Mouse (Mus musculus) neural tube, embryonic 14.5 days (tissue): ENCODE results near the gene Trim47. TPM values are rescaled to one million over a fixed set of nuclear protein-coding genes. Genes with fewer than 3 reads are reported as not detected.

Experiments
- ATAC-seq: fragments of 200-750 bp; cut with Nextera tagmentation; 2 replicates; pipeline ENCODE4 v1.8.0; 2017; ENCODE audit warnings: low read depth, mild to moderate bottlenecking, moderate TSS enrichment, moderate library complexity
- H3K27ac ChIP-seq: fragments of 300-500 bp; sonication (generic); 2 replicates; pipeline ENCODE4 v1.5.1; 2014; ENCODE audit warnings: low read depth, mild to moderate bottlenecking, control low read depth, low read length, moderate library complexity, mixed read lengths
- H3K27me3 ChIP-seq: fragments of 300-500 bp; sonication (generic); 2 replicates; pipeline ENCODE4 v1.6.1; 2014; ENCODE audit warnings: low read length; ENCODE audit not compliant: control insufficient read depth, insufficient read depth
- H3K36me3 ChIP-seq: fragments of 300-500 bp; sonication (generic); 2 replicates; pipeline ENCODE4 v1.6.1; 2014; ENCODE audit warnings: low read length, mixed read lengths; ENCODE audit not compliant: control insufficient read depth, insufficient read depth
- H3K4me1 ChIP-seq: fragments of 300-500 bp; sonication (generic); 2 replicates; pipeline ENCODE4 v1.6.1; 2014; ENCODE audit warnings: low read length; ENCODE audit not compliant: control insufficient read depth, insufficient read depth
- H3K4me2 ChIP-seq: fragments of 300-500 bp; sonication (generic); 2 replicates; pipeline ENCODE4 v1.6.1; 2014; ENCODE audit warnings: mild to moderate bottlenecking, low read depth, low read length, control low read depth
- H3K4me3 ChIP-seq: fragments of 300-500 bp; sonication (generic); 2 replicates; pipeline ENCODE4 v1.5.1; 2014; ENCODE audit warnings: low read depth, low read length, control low read depth, mixed read lengths
- H3K9ac ChIP-seq: fragments of 300-500 bp; sonication (generic); replicated peaks from 2 replicates; pipeline ENCODE4 v1.6.1; 2014; ENCODE audit warnings: low read depth, mild to moderate bottlenecking, control low read depth, low read length, mixed read lengths
- H3K9me3 ChIP-seq: fragments of 300-500 bp; sonication (generic); 2 replicates; pipeline ENCODE4 v1.6.1; 2016; ENCODE audit warnings: low read length; ENCODE audit not compliant: control insufficient read depth
- WGBS: fragments of 180-500 bp; shearing (Covaris S2); extraction: QIAGEN DNeasy Blood & Tissue Kit; methylation state at CpG from one replicate; pipeline ENCODE4 v1.1.7; 2014; 5-methylcytosine and 5-hydroxymethylcytosine counted together
- polyA plus RNA-seq: library from polyadenylated mRNA; unstranded; fragments of >200 nt; fragmentation: Nextera tagmentation; extraction: Ambion mirVana; gene quantifications from 2 replicates; pipeline ENCODE4 v1.2.1, GENCODE M21; 2014

Trim47 gene
- polyA plus RNA-seq, 1 experiment from 2014 or later = 3.5 TPM

- Histone ChIP-seq H3K9ac (no peak overlapping the region), H3K27ac (no peak overlapping the region), H3K27me3 (peaks cover 43% of the 10 kb centered on the region), H3K36me3 (no peaks in the 10 kb centered on the region), H3K4me2 (no peak overlapping the region), H3K9me3 (no peaks in the 10 kb centered on the region), H3K4me3 (no peak overlapping the region), H3K4me1 (peaks cover 7% of the 10 kb centered on the region)
- no peak for ATAC-seq
- 22% methylated on average over 32 of the region's 32 CpGs for WGBS
These were observed 20.7 kb downstream of the Trim47 start for GRCm38 (mm10) chr11:116106154-116106962.

- H3K4me2 ChIP-seq = no peak overlapping the region
- no peak for ATAC-seq
- H3K4me1 ChIP-seq = peaks cover 6% of the 10 kb centered on the region
- H3K4me3 ChIP-seq = no peak overlapping the region
- H3K36me3 ChIP-seq = no peaks in the 10 kb centered on the region
- H3K27ac ChIP-seq = no peak overlapping the region
- peaks cover 32% of the 10 kb centered on the region for H3K27me3 ChIP-seq
- 96% methylated on average over 2 of the region's 2 CpGs for WGBS
- H3K9me3 ChIP-seq = no peaks in the 10 kb centered on the region
- H3K9ac ChIP-seq = no peak overlapping the region
These were observed 21.9 kb downstream of the Trim47 start for GRCm38 (mm10) chr11:116105065-116105464.

DNA sequence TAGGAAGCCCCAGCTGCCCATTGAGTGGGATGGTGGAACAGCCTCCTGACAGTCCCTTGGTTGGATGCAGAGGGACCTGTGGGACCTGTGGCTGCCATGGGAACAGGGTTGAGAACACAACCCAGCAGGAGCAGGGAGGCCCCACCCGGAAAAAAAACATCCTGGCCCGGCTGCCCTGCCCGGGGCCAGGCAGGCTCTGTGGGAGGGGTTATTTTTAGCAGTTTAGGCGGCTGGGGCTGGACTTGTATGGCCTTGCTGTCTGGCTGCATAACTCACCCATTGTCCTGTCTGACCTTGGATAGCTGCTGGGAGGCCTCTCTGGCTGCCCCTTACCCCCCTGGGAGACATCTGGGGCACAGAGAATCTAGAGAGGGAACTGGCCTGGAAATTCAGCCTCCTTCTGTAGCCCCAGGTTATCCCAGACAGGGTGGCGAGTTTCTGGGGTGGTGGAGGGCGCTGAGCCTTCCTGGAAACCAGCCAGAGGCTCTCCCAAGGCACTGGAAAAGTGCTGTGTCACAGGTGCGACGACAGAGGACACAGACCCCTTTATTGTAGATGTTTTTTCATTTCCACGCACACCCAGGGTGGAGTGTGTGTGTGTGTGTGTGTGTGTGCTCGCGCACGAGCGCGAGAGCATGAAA is 22.9 kb downstream of the Trim47 start:
- H3K9me3 ChIP-seq = no peaks in the 10 kb centered on the region
- H3K27ac ChIP-seq = no peak overlapping the region
- H3K36me3 ChIP-seq = no peaks in the 10 kb centered on the region
- WGBS = 34% methylated on average over 14 of the region's 14 CpGs
- peaks cover 23% of the 10 kb centered on the region for H3K27me3 ChIP-seq
- H3K9ac ChIP-seq = no peak overlapping the region
- H3K4me1 ChIP-seq = peaks cover 4% of the 10 kb centered on the region
- no peak overlapping the region for H3K4me3 ChIP-seq
- ATAC-seq = 0 out of 2 replicates have a peak, but pooled peaks have one; percentile 25
- no peak overlapping the region for H3K4me2 ChIP-seq

DNA sequence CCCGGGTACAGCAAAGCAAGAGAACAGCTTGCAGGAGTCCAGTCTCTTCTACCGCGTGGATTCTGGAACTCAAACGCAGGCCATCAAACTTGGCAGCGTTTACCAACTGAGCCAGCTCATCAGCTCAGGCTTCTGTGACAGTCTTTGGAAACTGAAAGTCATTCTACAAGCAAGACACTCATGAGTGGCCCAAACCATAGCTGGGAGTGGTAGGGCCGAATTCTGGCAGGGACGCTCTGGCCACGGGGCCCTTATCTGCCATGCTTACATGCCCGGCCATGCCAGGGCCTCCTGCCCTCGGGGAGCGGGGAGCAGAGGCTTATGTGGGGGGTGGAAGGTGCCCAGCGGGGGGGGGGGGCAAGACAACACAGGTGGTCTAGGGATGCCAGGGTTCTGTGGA is 23.4 kb downstream of the Trim47 start:
- no peak for ATAC-seq
- H3K9me3 ChIP-seq = no peaks in the 10 kb centered on the region
- H3K27ac ChIP-seq = no peak overlapping the region
- no peaks in the 10 kb centered on the region for H3K36me3 ChIP-seq
- H3K9ac ChIP-seq = no peak overlapping the region
- 86% methylated on average over 11 of the region's 12 CpGs for WGBS
- H3K27me3 ChIP-seq = peaks cover 19% of the 10 kb centered on the region
- no peak overlapping the region for H3K4me3 ChIP-seq
- no peak overlapping the region for H3K4me2 ChIP-seq
- peaks cover 4% of the 10 kb centered on the region for H3K4me1 ChIP-seq

DNA sequence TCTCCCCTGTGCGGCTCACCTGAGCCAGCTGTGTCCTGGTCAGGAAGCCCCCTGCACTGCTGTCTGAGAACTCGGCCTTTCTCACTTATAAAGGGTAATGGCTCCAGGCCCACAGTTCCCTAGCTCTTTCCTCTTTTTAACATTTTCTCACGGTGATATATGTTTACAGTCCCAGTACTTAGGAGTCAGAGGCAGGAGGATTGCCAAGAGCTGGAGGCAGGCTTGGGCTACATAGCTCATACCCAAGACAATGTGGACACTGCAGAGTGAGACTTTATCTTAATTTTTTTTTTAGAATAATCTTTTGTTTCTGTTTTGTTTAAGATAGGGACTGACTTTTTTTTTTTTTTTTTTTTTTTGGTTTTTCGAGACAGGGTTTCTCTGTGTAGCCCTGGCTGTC is 24.5 kb downstream of the Trim47 start:
- WGBS = 63% methylated on average over 3 of the region's 4 CpGs
- no peak for ATAC-seq
- no peak overlapping the region for H3K4me2 ChIP-seq

DNA sequence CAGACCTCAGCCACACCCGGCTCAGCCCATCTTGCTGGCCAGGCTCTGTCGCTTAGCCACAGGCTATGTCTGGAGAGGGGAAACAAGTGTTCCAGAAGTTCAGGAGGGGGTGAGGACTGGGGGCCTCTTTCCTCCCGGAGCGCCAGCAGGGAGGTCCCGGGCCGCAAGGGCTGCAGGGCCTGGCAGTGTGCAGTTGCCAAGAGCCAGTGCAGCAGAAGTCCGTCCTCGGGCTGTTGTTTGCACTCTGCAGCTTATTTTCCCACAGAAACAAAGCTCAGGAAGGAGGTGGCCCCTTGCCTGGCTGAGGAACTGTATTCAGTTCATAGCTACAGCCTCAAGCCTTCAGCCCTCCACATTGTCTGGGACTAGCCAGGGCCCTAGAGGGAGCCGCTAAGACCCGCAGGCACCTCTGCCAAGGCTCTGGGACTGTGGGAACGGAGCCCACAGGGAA is 25.1 kb downstream of the Trim47 start:
- H3K4me2 ChIP-seq = no peak overlapping the region
- H3K27ac ChIP-seq = peak overlapping the region; percentile 78
- H3K27me3 ChIP-seq = peaks cover 4% of the 10 kb centered on the region
- ATAC-seq = peak; percentile 61; the same call in 1 of the 2 replicates
- H3K4me1 ChIP-seq = peaks cover 4% of the 10 kb centered on the region
- WGBS = 30% methylated on average over 11 of the region's 11 CpGs
- no peaks in the 10 kb centered on the region for H3K36me3 ChIP-seq
- H3K9me3 ChIP-seq = no peaks in the 10 kb centered on the region
- H3K9ac ChIP-seq = no peak overlapping the region
- H3K4me3 ChIP-seq = no peak overlapping the region

More for the DNA sequence above, 24.5 kb downstream of the Trim47 start:
- no peak overlapping the region for H3K9ac ChIP-seq
- H3K4me1 ChIP-seq = peaks cover 4% of the 10 kb centered on the region
- H3K4me3 ChIP-seq = no peak overlapping the region
- no peaks in the 10 kb centered on the region for H3K9me3 ChIP-seq
- H3K27ac ChIP-seq = peak overlapping the region; percentile 78
- H3K36me3 ChIP-seq = no peaks in the 10 kb centered on the region
- H3K27me3 ChIP-seq = peaks cover 9% of the 10 kb centered on the region

DNA sequence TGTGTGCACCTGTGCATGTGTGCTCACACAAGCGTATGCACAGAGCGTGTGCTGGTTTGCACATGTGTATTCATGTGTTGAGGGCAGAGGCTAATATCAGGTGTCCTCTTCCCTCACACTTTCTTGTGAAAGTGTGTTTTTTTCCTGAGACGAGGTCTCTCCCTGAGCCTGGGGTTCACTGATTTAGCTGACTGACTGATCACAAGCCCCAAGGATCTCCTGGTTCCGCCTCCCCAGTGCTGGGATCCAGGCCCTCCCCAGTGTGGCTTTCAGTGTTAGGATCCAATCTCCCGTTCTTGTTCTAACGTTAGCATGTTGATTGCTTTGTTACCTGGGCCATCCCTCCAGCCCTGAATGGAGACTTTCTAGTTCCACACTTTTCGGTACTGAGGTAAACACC is 26.2 kb downstream of the Trim47 start:
- H3K27ac ChIP-seq = peak overlapping the region; percentile 78; the same call in 1 of the 2 replicates
- no peaks in the 10 kb centered on the region for H3K27me3 ChIP-seq
- H3K4me1 ChIP-seq = peaks cover 4% of the 10 kb centered on the region
- no peak overlapping the region for H3K9ac ChIP-seq
- H3K4me2 ChIP-seq = no peak overlapping the region
- WGBS = 86% methylated on average over 7 of the region's 7 CpGs
- no peak overlapping the region for H3K4me3 ChIP-seq
- no peaks in the 10 kb centered on the region for H3K36me3 ChIP-seq
- H3K9me3 ChIP-seq = no peaks in the 10 kb centered on the region
- no peak for ATAC-seq

DNA sequence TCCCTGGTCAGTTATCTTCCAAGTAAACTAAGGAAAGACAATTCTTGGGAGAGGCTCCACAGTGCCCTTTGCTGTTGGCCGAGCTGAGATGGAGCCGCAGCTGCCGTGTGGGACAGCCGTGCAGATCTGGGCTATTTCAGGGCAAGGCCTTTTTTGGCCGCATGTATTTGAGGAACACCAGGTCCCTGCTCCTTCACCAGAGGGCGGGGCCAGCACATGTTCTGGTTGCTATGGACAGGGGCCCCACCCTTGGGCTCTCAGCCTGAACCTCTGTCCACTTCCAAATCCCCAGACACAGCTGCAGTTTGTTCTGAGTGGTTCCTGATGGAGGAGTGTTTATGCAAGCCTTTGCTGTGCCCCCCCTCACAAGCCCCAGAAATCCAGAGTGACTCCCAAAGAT is 26.6 kb downstream of the Trim47 start:
- WGBS = 83% methylated on average over 6 of the region's 6 CpGs
- Histone ChIP-seq H3K9me3 (no peaks in the 10 kb centered on the region), H3K4me3 (no peak overlapping the region), H3K27me3 (no peaks in the 10 kb centered on the region), H3K4me1 (peaks cover 4% of the 10 kb centered on the region), H3K27ac (no peak overlapping the region), H3K9ac (no peak overlapping the region), H3K36me3 (no peaks in the 10 kb centered on the region), H3K4me2 (no peak overlapping the region)
- no peak for ATAC-seq

- peaks cover 2% of the 10 kb centered on the region for H3K4me1 ChIP-seq
- no peak overlapping the region for H3K27ac ChIP-seq
- no peak overlapping the region for H3K4me2 ChIP-seq
- no peak for ATAC-seq
- WGBS = 87% methylated on average over 6 of the region's 6 CpGs
- no peaks in the 10 kb centered on the region for H3K36me3 ChIP-seq
- no peak overlapping the region for H3K4me3 ChIP-seq
- no peaks in the 10 kb centered on the region for H3K9me3 ChIP-seq
- H3K27me3 ChIP-seq = no peaks in the 10 kb centered on the region
- H3K9ac ChIP-seq = no peak overlapping the region
These were observed 27.5 kb downstream of the Trim47 start for GRCm38 (mm10) chr11:116099462-116099861.
